Mouse (Mus musculus) thymus, adult 2 months (tissue): ENCODE data around the gene Gm26661.

Source experiments
- CTCF ChIP-seq: fragments of 200-500 bp; IDR thresholded peaks from 2 replicates; pipeline ENCODE4 v1.5.1; 2012; ENCODE audit warnings: mild to moderate bottlenecking, control low read depth, low read length, moderate library complexity, borderline replicate concordance; ENCODE audit not compliant: control insufficient read depth, poor library complexity, insufficient read depth; ENCODE audit errors: extremely low read depth
- POLR2A ChIP-seq: fragments of 200-500 bp; IDR thresholded peaks from 2 replicates; pipeline ENCODE4 v1.6.1; 2012; ENCODE audit warnings: mild to moderate bottlenecking, low read length, control low read depth, moderate library complexity; ENCODE audit not compliant: control insufficient read depth, poor library complexity, insufficient read depth; ENCODE audit errors: extremely low read depth

DNA sequence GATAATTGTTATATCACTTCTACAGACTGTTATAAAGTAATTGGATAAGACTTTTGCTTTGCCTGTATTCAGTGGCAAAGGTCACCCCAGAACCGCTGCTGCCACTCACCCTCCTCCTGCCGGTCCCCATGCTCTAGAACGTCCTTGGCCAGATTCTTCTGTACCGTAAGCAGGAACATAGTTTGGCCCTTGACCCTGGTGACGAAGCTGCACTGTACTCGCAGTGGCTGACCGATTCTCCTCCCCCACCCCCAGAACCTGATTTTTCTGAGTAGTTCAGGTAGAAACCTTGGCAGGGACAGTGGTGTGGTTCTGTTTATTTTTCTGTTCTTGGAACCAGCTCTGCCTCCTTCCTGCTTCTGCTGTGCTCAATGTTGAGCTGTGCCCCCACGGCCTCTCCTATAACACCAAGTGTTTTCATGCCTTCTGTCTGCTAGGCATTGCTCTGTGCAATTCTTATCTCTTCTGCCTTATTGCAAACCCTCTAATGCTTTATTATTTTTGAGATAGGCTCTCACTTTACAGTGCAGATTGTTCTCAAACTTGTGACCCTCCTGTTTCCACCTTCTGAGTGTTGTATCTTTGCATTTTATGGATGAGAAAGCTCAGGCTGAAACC, 33.4 kb downstream of the Gm26661 start:
- TF ChIP-seq CTCF (no peak), POLR2A (no peak)
